Mouse (Mus musculus) MEL (cell line): ENCODE measurements at regions not wholly inside any gene's neighbourhood (a gene's known extent, or its start where the extent isn't known, plus 50 kb on each side); places are given as distances from the start of the nearest gene placed in this dataset.

Experiments used
- DNase-seq: peaks from one replicate; pipeline ENCODE4 v3.0.0; 2011; ENCODE audit warnings: low read depth, low spot score
- H3K27ac ChIP-seq: 2 replicates; pipeline ENCODE4 v1.5.1; 2012; ENCODE audit warnings: low read depth, mild to moderate bottlenecking, control low read depth, low read length, moderate library complexity; ENCODE audit not compliant: control insufficient read depth
- H3K27me3 ChIP-seq, 2 experiments: fragments of 150-350 bp in 1 of 2; sonication (generic) in 1 of 2; 2 replicates each; pipeline ENCODE4 v1.6.1; 2012; ENCODE audit warnings: low read length in 2 of 2, mild to moderate bottlenecking in 2 of 2, improper control_type of control experiment in 1 of 2, moderate library complexity in 1 of 2; ENCODE audit not compliant: insufficient read depth in 2 of 2, control insufficient read depth in 1 of 2
- H3K36me3 ChIP-seq, 2 experiments: 2 replicates each; pipeline ENCODE4 v1.6.1; 2012 to 2014; ENCODE audit warnings: low read length in 2 of 2, improper control_type of control experiment in 1 of 2, inconsistent platforms in 1 of 2, mild to moderate bottlenecking in 1 of 2; ENCODE audit not compliant: insufficient read depth in 2 of 2, control insufficient read depth in 1 of 2
- H3K4me1 ChIP-seq, 2 experiments: fragments of 150-350 bp in 1 of 2; sonication (generic) in 1 of 2; 2 replicates each; pipeline ENCODE4 v1.6.1; 2012; ENCODE audit warnings: low read length in 2 of 2, improper control_type of control experiment in 1 of 2, mild to moderate bottlenecking in 1 of 2; ENCODE audit not compliant: insufficient read depth in 2 of 2, control insufficient read depth in 1 of 2
- H3K4me3 ChIP-seq, 2 experiments: fragments of 150-350 bp in 1 of 2; sonication (generic) in 1 of 2; 2 replicates each; pipeline ENCODE4 v1.5.1; 2012; ENCODE audit warnings: low read depth in 2 of 2, low read length in 2 of 2, mild to moderate bottlenecking in 2 of 2, moderate library complexity in 2 of 2, control low read depth in 1 of 2, improper control_type of control experiment in 1 of 2; ENCODE audit not compliant: control insufficient read depth in 1 of 2, insufficient read depth in 1 of 2
- H3K79me2 ChIP-seq: 2 replicates; pipeline ENCODE4 v1.6.1; 2012; ENCODE audit warnings: mild to moderate bottlenecking, low read length, moderate library complexity; ENCODE audit not compliant: control insufficient read depth, poor library complexity, insufficient read depth
- H3K9ac ChIP-seq: 2 replicates; pipeline ENCODE4 v1.6.1; 2012; ENCODE audit warnings: low read depth, mild to moderate bottlenecking, control low read depth, low read length, moderate library complexity; ENCODE audit not compliant: control insufficient read depth, poor library complexity, severe bottlenecking
- H3K9me3 ChIP-seq: fragments of 150-350 bp; sonication (generic); replicated peaks from 2 replicates; pipeline ENCODE4 v1.6.1; 2012; ENCODE audit warnings: mild to moderate bottlenecking, low read length, improper control_type of control experiment, moderate library complexity; ENCODE audit not compliant: insufficient read depth
- BHLHE40 ChIP-seq: IDR thresholded peaks from 2 replicates; pipeline ENCODE4 v1.6.1; 2012; ENCODE audit warnings: low read depth, mild to moderate bottlenecking, inconsistent platforms, low read length, improper control_type of control experiment, borderline replicate concordance
- CHD1 ChIP-seq: IDR thresholded peaks from 2 replicates; pipeline ENCODE4 v1.6.1; 2012; ENCODE audit warnings: low read depth, mild to moderate bottlenecking, inconsistent platforms, low read length, improper control_type of control experiment
- CTCF ChIP-seq, 3 experiments: IDR thresholded peaks in 2 of 3; conservative IDR thresholded peaks in 1 of 3; 2 replicates each; pipeline ENCODE4 v1.5.1; 2011 to 2012; ENCODE audit warnings: low read length in 3 of 3, low read depth in 2 of 3, mild to moderate bottlenecking in 2 of 3, improper control_type of control experiment in 1 of 3, inconsistent platforms in 1 of 3, mixed read lengths in 1 of 3, moderate library complexity in 1 of 3; ENCODE audit not compliant: control insufficient read depth in 1 of 3, insufficient read depth in 1 of 3, poor library complexity in 1 of 3, severe bottlenecking in 1 of 3
- EP300 ChIP-seq, 2 experiments: IDR thresholded peaks; 2 replicates each; pipeline ENCODE4 v1.6.1; 2011; ENCODE audit warnings: improper control_type of control experiment in 2 of 2, low read length in 2 of 2, low read depth in 1 of 2, mild to moderate bottlenecking in 1 of 2
- ETS1 ChIP-seq: IDR thresholded peaks from 2 replicates; pipeline ENCODE4 v1.6.1; 2012; ENCODE audit warnings: low read depth, mild to moderate bottlenecking, inconsistent platforms, low read length, improper control_type of control experiment, moderate library complexity
- GABPA ChIP-seq: IDR thresholded peaks from 2 replicates; pipeline ENCODE4 v1.6.1; 2012; ENCODE audit warnings: low read depth, mild to moderate bottlenecking, inconsistent platforms, low read length, improper control_type of control experiment, moderate library complexity
- JUND ChIP-seq: IDR thresholded peaks from 2 replicates; pipeline ENCODE4 v1.6.1; 2011; ENCODE audit warnings: low read depth, mild to moderate bottlenecking, improper control_type of control experiment, low read length
- KAT2A ChIP-seq: conservative IDR thresholded peaks from 2 replicates; pipeline ENCODE4 v1.6.1; 2012; ENCODE audit warnings: low read depth, low read length, improper control_type of control experiment, inconsistent platforms
- MAFK ChIP-seq: IDR thresholded peaks from 2 replicates; pipeline ENCODE4 v1.6.1; 2011; ENCODE audit warnings: low read depth, mild to moderate bottlenecking, low read length, improper control_type of control experiment, borderline replicate concordance
- MXI1 ChIP-seq: IDR thresholded peaks from 2 replicates; pipeline ENCODE4 v1.6.1; 2011; ENCODE audit warnings: mild to moderate bottlenecking, low read depth, low read length, improper control_type of control experiment
- NRF1 ChIP-seq: IDR thresholded peaks from 2 replicates; pipeline ENCODE4 v1.6.1; 2014; ENCODE audit warnings: low read depth, mild to moderate bottlenecking, inconsistent platforms, low read length, improper control_type of control experiment, moderate library complexity; ENCODE audit not compliant: poor library complexity, insufficient read depth, severe bottlenecking
- POLR2A ChIP-seq, 2 experiments: IDR thresholded peaks; 2 replicates each; pipeline ENCODE4 v1.6.1; 2011 to 2012; ENCODE audit warnings: low read length in 2 of 2, mild to moderate bottlenecking in 2 of 2, control low read depth in 1 of 2, improper control_type of control experiment in 1 of 2, low read depth in 1 of 2, moderate library complexity in 1 of 2; ENCODE audit not compliant: control insufficient read depth in 1 of 2, insufficient read depth in 1 of 2, poor library complexity in 1 of 2
- POLR2AphosphoS5 ChIP-seq: IDR thresholded peaks from 2 replicates; pipeline ENCODE4 v1.6.1; 2012; ENCODE audit warnings: low read depth, borderline replicate concordance, mild to moderate bottlenecking, inconsistent platforms, low read length, moderate library complexity, mixed read lengths
- RAD21 ChIP-seq: IDR thresholded peaks from 2 replicates; pipeline ENCODE4 v1.6.1; 2011; ENCODE audit warnings: mild to moderate bottlenecking, low read depth, low read length, improper control_type of control experiment
- RCOR1 ChIP-seq: IDR thresholded peaks from 2 replicates; pipeline ENCODE4 v1.6.1; 2012; ENCODE audit warnings: low read depth, mild to moderate bottlenecking, inconsistent platforms, low read length, improper control_type of control experiment
- UBTF ChIP-seq: IDR thresholded peaks from 2 replicates; pipeline ENCODE4 v1.6.1; 2012; ENCODE audit warnings: low read depth, mild to moderate bottlenecking, inconsistent platforms, low read length, improper control_type of control experiment, moderate library complexity, borderline replicate concordance; ENCODE audit not compliant: insufficient read depth
- ZKSCAN1 ChIP-seq: IDR thresholded peaks from 2 replicates; pipeline ENCODE4 v1.6.1; 2012; ENCODE audit warnings: low read depth, mild to moderate bottlenecking, inconsistent platforms, low read length, improper control_type of control experiment, moderate library complexity

GRCm38 (mm10) chr3:83591206-83591605, 174.9 kb upstream of the Sfrp2 start:
- no peak for DNase-seq
- H3K27me3 ChIP-seq, result no peaks in the 10 kb centered on the region
- TF ChIP-seq BHLHE40 (no peak), MXI1 (no peak), RCOR1 (no peak), UBTF (no peak), JUND (no peak), MAFK (no peak), CHD1 (no peak), KAT2A (no peak), GABPA (no peak)
- TF ChIP-seq, all 39 proteins: peak for 0
- no peak overlapping the region for H3K27ac ChIP-seq
- no peaks in the 10 kb centered on the region for H3K9me3 ChIP-seq
- no peaks in the 10 kb centered on the region for H3K36me3 ChIP-seq
- H3K9ac ChIP-seq, result no peak overlapping the region
- no peaks in the 10 kb centered on the region for H3K4me1 ChIP-seq
- no peak overlapping the region for H3K4me3 ChIP-seq
- no peaks in the 10 kb centered on the region for H3K79me2 ChIP-seq

GRCm38 (mm10) chr3:83593321-83593720, 172.8 kb upstream of the Sfrp2 start:
- Histone ChIP-seq H3K4me1 (no peaks in the 10 kb centered on the region), H3K27ac (no peak overlapping the region), H3K36me3 (no peaks in the 10 kb centered on the region), H3K9ac (no peak overlapping the region), H3K9me3 (no peaks in the 10 kb centered on the region), H3K79me2 (no peaks in the 10 kb centered on the region), H3K27me3 (no peaks in the 10 kb centered on the region), H3K4me3 (no peak overlapping the region)
- TF ChIP-seq RAD21 (no peak), POLR2AphosphoS5 (no peak), UBTF (no peak)
- DNase-seq, result no peak

- Histone ChIP-seq H3K79me2 (no peaks in the 10 kb centered on the region), H3K27ac (no peak overlapping the region), H3K36me3 (no peaks in the 10 kb centered on the region), H3K4me1 (no peaks in the 10 kb centered on the region), H3K9ac (no peak overlapping the region), H3K4me3 (no peak overlapping the region), H3K9me3 (no peaks in the 10 kb centered on the region), H3K27me3 (no peaks in the 10 kb centered on the region)
- DNase-seq, result no peak
- TF ChIP-seq ETS1 (no peak), NRF1 (no peak), ZKSCAN1 (no peak), POLR2A (IDR thresholded peaks at IDR 0.05; ENCODE audit: control insufficient read depth in 1 of 2, insufficient read depth in 1 of 2, low read depth in 1 of 2, low read length in 2 of 2, poor library complexity in 1 of 2) (no peak), EP300 (IDR thresholded peaks at IDR 0.05; ENCODE audit: low read depth in 1 of 2, low read length in 2 of 2) (no peak), MAFK (no peak), CTCF (IDR thresholded peaks at IDR 0.05 in 2 of 3, conservative IDR thresholded peaks at IDR 0.05 in 1 of 3; ENCODE audit: control insufficient read depth in 1 of 3, insufficient read depth in 1 of 3, low read depth in 2 of 3, low read length in 3 of 3, poor library complexity in 1 of 3, severe bottlenecking in 1 of 3) (no peak)
These were observed 164.6 kb upstream of the Sfrp2 start for GRCm38 (mm10) chr3:83601506-83601905.
